Mouse (Mus musculus) heart, adult 2 months (tissue): Measurements from ENCODE around the gene Fam163a. TPM values are rescaled to one million over a fixed set of nuclear protein-coding genes. Genes with fewer than 3 reads are reported as not detected.

ENCODE experiments used
- DNase-seq, 2 experiments: peaks; one replicate each; pipeline ENCODE4 v3.0.0; 2021
- H3K27ac ChIP-seq: fragments of 200-600 bp; 2 replicates; pipeline ENCODE4 v1.8.1; 2022
- H3K27me3 ChIP-seq: fragments of 200-500 bp; 2 replicates; pipeline ENCODE4 v1.6.1; 2012; ENCODE audit warnings: mild to moderate bottlenecking, low read length, inconsistent platforms, mixed read lengths; ENCODE audit not compliant: control insufficient read depth, insufficient read depth
- H3K36me3 ChIP-seq: fragments of 200-500 bp; 2 replicates; pipeline ENCODE4 v1.6.1; 2012; ENCODE audit warnings: low read length, inconsistent platforms; ENCODE audit not compliant: control insufficient read depth, insufficient read depth
- H3K4me1 ChIP-seq: fragments of 200-500 bp; 2 replicates; pipeline ENCODE4 v1.6.1; 2011; ENCODE audit warnings: low read length; ENCODE audit not compliant: control insufficient read depth, insufficient read depth
- H3K4me3 ChIP-seq: fragments of 200-600 bp; 2 replicates; pipeline ENCODE4 v1.8.1; 2022
- H3K79me2 ChIP-seq: fragments of 200-500 bp; replicated peaks from 2 replicates; pipeline ENCODE4 v1.6.1; 2012; ENCODE audit warnings: mild to moderate bottlenecking, inconsistent platforms, low read length, moderate library complexity, mixed read lengths; ENCODE audit not compliant: control insufficient read depth, insufficient read depth
- H3K9ac ChIP-seq: fragments of 200-500 bp; 2 replicates; pipeline ENCODE4 v1.6.1; 2012; ENCODE audit warnings: low read depth, mild to moderate bottlenecking, control low read depth, inconsistent platforms, low read length, mixed read lengths
- CTCF ChIP-seq: fragments of 200-600 bp; IDR thresholded peaks from 2 replicates; pipeline ENCODE4 v1.8.1; 2022; ENCODE audit warnings: antibody characterized with exemption, mild to moderate bottlenecking, moderate library complexity
- EP300 ChIP-seq: fragments of 200-500 bp; IDR thresholded peaks from 2 replicates; pipeline ENCODE4 v1.6.1; 2011; ENCODE audit warnings: low read depth, low read length, control low read depth; ENCODE audit not compliant: insufficient read depth
- POLR2A ChIP-seq: fragments of 200-500 bp; IDR thresholded peaks from 2 replicates; pipeline ENCODE4 v1.6.1; 2011; ENCODE audit warnings: mild to moderate bottlenecking, low read depth, low read length, control low read depth; ENCODE audit not compliant: insufficient read depth
- WGBS: fragments of 180-500 bp; shearing (Covaris S2); methylation state at CpG from one replicate; pipeline ENCODE4 v1.1.7; 2018; 5-methylcytosine and 5-hydroxymethylcytosine counted together
- intact Hi-C: fragments of 180-260 bp; cut with DNase I; formaldehyde crosslinking; loops from one replicate; pipeline ENCODE4 v1.15.1; 2025
- polyA plus RNA-seq: library from polyadenylated mRNA; depleted of rRNA; stranded (reverse); fragments of >200 nt; gene quantifications from 2 replicates; pipeline ENCODE4 v1.2.3, GENCODE M21; 2012
- total RNA-seq, 2 experiments: library from RNA; stranded (reverse); gene quantifications; 2 replicates each; pipeline ENCODE4 v1.2.3; 2021

The Fam163a gene
- total and polyA plus RNA-seq, 3 experiments = 0.23 TPM; not detected in 2

DNA sequence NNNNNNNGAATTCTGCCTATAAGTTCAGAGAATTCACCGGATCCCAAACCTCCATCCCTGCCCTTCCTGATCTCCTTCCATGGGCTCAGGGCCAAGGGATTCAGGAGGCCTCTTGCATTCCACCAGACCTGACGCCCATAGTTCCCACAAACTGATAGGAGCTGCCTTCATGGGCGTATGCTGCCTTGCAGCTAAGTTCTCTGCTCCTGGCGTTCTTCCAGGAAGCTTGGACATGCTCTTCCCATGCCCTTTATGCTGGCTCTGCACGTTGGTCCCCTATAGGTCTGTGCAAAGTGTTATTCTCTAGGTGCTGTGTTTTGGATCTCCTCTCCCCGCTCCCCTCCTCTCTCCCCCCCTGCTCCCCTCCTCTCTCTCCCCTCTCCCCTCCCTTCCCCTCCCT is 36.1 kb downstream of the Fam163a start:
- Histone ChIP-seq H3K27me3 (no peaks in the 10 kb centered on the region; the same call in 1 of the 2 replicates), H3K4me3 (no peak overlapping the region), H3K36me3 (no peaks in the 10 kb centered on the region), H3K9ac (no peak overlapping the region), H3K79me2 (no peaks in the 10 kb centered on the region), H3K4me1 (no peaks in the 10 kb centered on the region), H3K27ac (no peak overlapping the region)
- no peak for TF ChIP-seq CTCF
- no peak for TF ChIP-seq EP300
- TF ChIP-seq POLR2A = no peak
- intact Hi-C loops = no loop called here
- 9% methylated on average over 6 of the region's 6 CpGs for WGBS
- no peak for DNase-seq

DNA sequence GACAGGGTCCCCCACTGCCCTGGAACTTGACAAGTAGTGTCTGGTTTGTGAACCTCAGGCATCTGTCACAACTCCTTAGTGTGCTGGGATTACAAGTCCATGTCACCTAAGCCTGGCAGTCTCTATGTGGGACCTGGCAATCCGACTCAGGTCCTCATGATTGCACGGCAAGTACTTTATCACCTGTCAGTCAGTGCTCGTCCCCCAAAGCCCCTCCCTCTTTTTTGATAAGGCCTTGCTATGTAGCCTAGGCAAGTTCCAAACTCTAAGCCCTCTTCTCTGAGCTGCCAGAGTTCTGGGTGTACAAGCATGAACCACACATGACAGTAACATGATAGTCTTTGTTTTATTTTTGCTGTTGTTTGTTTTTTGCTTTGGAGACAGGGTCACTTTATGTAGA is 88.1 kb downstream of the Fam163a start:
- Histone ChIP-seq H3K79me2 (no peaks in the 10 kb centered on the region), H3K36me3 (no peaks in the 10 kb centered on the region), H3K4me1 (no peaks in the 10 kb centered on the region), H3K9ac (no peak overlapping the region), H3K4me3 (no peak overlapping the region), H3K27me3 (no peaks in the 10 kb centered on the region), H3K27ac (no peak overlapping the region)
- no peak for DNase-seq
- intact Hi-C loops = no loop called here
- TF ChIP-seq CTCF = no peak
- TF ChIP-seq EP300 = no peak
- no peak for TF ChIP-seq POLR2A
- WGBS = 41% methylated on average over 3 of the region's 3 CpGs

DNA sequence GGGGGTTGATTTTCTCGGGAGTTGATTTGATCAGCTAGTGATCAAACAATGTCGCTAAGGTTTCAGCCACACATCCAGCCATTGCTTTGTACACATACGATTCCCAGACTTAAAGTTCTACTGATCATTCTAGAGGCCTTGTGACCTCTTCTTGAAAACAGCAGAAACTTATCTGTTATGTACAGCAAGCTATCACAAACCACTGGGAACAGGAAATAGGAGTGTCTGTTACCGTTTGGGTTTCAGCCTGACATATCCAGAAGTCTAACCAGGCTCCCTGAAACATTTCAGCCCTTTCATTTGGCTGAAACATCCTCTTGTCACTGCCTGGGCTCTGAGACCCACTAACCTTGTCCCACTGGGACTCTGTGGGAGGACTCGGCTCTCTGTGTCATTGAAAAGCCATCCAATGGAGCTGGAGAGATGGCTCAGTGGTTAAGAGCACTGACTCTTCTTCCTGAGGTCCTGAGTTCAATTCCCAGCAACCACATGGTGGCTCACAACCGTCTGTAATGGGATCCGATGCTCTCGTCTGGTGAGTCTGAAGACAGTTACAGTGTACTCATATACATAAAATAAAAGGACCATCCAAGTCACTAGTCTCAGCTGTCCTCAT is 90.8 kb downstream of the Fam163a start:
- Histone ChIP-seq H3K36me3 (no peaks in the 10 kb centered on the region), H3K4me3 (no peak overlapping the region), H3K27ac (no peak overlapping the region), H3K27me3 (no peaks in the 10 kb centered on the region), H3K4me1 (no peaks in the 10 kb centered on the region), H3K79me2 (no peaks in the 10 kb centered on the region), H3K9ac (no peak overlapping the region)
- no peak for TF ChIP-seq CTCF
- no peak for TF ChIP-seq EP300
- no peak for TF ChIP-seq POLR2A
- WGBS = 46% methylated on average over 8 of the region's 8 CpGs
- intact Hi-C loops = no loop called here
- no peak for DNase-seq

DNA sequence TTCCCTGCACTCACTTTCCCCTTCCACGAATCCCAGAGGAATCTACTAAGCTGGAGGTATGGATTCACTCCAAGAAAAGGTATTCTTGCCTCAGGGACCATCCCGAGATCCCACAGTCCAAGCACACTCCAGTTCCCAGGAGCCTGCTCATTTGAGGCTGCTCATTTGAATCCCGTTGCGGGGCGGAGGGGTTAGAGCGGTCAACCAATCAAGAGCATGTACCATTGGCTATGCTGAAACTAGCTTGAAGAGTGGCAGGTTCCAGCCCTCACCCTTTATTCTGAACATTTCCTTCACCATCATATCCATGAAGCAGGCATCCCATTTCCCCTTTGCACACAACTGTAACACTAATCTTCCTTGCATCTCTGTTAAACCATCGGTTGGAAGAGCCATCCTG is 92.7 kb downstream of the Fam163a start:
- Histone ChIP-seq H3K36me3 (no peaks in the 10 kb centered on the region), H3K27ac (no peak overlapping the region), H3K9ac (no peak overlapping the region), H3K79me2 (no peaks in the 10 kb centered on the region), H3K4me1 (no peaks in the 10 kb centered on the region), H3K27me3 (no peaks in the 10 kb centered on the region), H3K4me3 (no peak overlapping the region)
- DNase-seq = no peak
- WGBS = 74% methylated on average over 7 of the region's 7 CpGs
- no peak for TF ChIP-seq EP300
- no peak for TF ChIP-seq CTCF
- no peak for TF ChIP-seq POLR2A
- intact Hi-C loops = no loop called here

DNA sequence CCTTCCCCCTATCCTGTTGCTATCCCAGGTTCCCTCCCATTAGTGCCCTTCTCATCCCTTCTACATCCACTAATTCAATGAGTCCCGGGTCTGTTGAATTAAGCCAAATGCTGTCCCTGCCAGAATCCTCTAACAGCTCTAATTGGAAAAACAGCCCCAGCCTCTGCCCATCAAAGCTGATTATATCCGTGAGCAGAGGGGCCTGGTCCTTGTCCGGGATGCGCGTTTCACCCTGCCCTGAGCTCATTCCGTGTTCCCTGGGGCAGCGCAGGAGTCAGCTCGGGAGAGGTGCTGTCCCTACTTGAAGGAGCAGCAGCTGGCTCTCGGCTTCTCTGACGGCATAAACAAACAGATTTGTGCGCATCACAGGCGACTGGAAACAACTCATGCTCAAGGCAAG is 93.1 kb downstream of the Fam163a start:
- Histone ChIP-seq H3K4me3 (no peak overlapping the region), H3K4me1 (no peaks in the 10 kb centered on the region), H3K36me3 (no peaks in the 10 kb centered on the region), H3K27ac (no peak overlapping the region), H3K27me3 (no peaks in the 10 kb centered on the region), H3K79me2 (no peaks in the 10 kb centered on the region), H3K9ac (no peak overlapping the region)
- intact Hi-C loops = no loop called here
- 46% methylated on average over 12 of the region's 12 CpGs for WGBS
- no peak for DNase-seq
- TF ChIP-seq POLR2A (no peak), CTCF (no peak), EP300 (no peak)

DNA sequence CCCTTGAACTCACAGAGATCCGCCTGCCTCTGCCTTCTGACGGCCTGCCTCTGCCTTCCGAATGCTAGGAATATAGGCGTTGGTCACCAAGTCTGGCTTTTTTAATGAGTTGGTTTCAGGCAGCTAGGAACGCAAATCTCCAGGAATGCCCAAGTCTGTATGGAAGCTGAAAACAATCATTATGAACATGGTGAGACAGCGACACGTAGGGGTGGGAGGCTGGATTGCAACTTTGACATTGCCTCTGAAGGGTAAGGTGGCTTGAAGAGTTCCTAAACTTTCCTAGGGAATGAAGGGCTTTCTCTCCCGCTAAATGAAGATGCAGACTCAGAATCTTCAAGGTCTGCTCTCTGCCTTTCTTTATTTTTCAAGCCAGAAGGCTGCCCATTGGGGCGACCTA is 93.7 kb downstream of the Fam163a start:
- H3K4me1 ChIP-seq = no peaks in the 10 kb centered on the region
- DNase-seq = no peak
- no peak overlapping the region for H3K4me3 ChIP-seq
- TF ChIP-seq POLR2A (no peak), EP300 (no peak), CTCF (peak; percentile 35)
- no peaks in the 10 kb centered on the region for H3K36me3 ChIP-seq
- H3K27ac ChIP-seq = no peak overlapping the region
- no peak overlapping the region for H3K9ac ChIP-seq
- intact Hi-C loops = no loop called here
- H3K27me3 ChIP-seq = no peaks in the 10 kb centered on the region
- H3K79me2 ChIP-seq = no peaks in the 10 kb centered on the region
- 89% methylated on average over 9 of the region's 9 CpGs for WGBS
